Mouse (Mus musculus): ENCODE results near the gene Itpkb.

DNA sequence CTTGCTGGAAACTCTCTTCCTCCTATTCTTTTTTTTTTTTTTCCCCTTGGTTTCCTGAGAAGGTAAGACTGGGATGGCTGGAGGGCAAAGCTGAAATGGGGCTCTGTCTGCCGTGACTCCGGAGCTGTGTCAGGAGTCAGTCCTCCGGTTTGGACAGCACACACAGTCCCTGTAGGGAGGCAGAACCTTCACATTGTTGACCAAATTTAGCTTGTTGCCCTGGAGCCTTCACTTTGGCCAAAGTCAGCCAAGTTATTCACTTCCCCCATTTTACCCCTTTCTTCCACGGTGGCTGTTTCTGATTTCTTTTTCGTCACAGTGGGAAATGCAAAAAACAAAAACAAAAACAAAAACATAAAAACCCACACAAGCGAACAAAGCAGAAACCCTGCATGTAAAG, 18.0 kb upstream of the Itpkb start:
- no peak for TF ChIP-seq GATA1 (IDR thresholded peaks at IDR 0.05; ENCODE audit: borderline replicate concordance, low read length)
- TF ChIP-seq FLI1 (IDR thresholded peaks at IDR 0.05; ENCODE audit: low read length), result no peak

All from megakaryocyte, embryonic 14.5 days (primary cell).